Mouse (Mus musculus): Measurements from ENCODE around the gene Srrt. TPM values are rescaled to one million over a fixed set of nuclear protein-coding genes. Genes with fewer than 3 reads are reported as not detected.

Srrt gene
- polyA plus RNA-seq, 1 experiment from 2014 or later, result 124 TPM

Small RNA genes lying within 50 kb of the gene (microRNA-seq; reads per million reads assigned to microRNA genes)
- gene Mir7036 (ENCODE audit: borderline number of aligned reads) (not detected), gene Mir8116 (ENCODE audit: borderline number of aligned reads) (not detected)

Other genes with a start within 250 kb of the Srrt start
- gene Serpine1, start 235.4 kb downstream of the Srrt start, polyA plus RNA-seq (2015; fragmentation: Nextera tagmentation; extraction: Ambion mirVana), result 0.38 and 0.51 TPM in 2 replicates
- 7.8 and 8.5 TPM in 2 replicates for gene Trim56, start 191.5 kb downstream of the Srrt start, polyA plus RNA-seq (2015; fragmentation: Nextera tagmentation; extraction: Ambion mirVana)
- gene Muc3, start 158.4 kb downstream of the Srrt start, polyA plus RNA-seq (2015; fragmentation: Nextera tagmentation; extraction: Ambion mirVana), result 0.09 TPM in 1 of 2 replicates, not detected in the other
- 0.17 and 0.28 TPM in 2 replicates for gene Muc3a, start 95.3 kb downstream of the Srrt start, polyA plus RNA-seq (2015; fragmentation: Nextera tagmentation; extraction: Ambion mirVana)
- gene Ache, start 20.2 kb downstream of the Srrt start, polyA plus RNA-seq (2015; fragmentation: Nextera tagmentation; extraction: Ambion mirVana), result 19.0 and 24.0 TPM in 2 replicates
- 10.9 and 11.0 TPM in 2 replicates for gene Ufsp1, start 13.0 kb downstream of the Srrt start, polyA plus RNA-seq (2015; fragmentation: Nextera tagmentation; extraction: Ambion mirVana)
- gene Trip6, start 6.7 kb upstream of the Srrt start, polyA plus RNA-seq (2015; fragmentation: Nextera tagmentation; extraction: Ambion mirVana), result 112 and 117 TPM in 2 replicates
- gene Slc12a9, start 25.9 kb upstream of the Srrt start, polyA plus RNA-seq (2015; fragmentation: Nextera tagmentation; extraction: Ambion mirVana), result 14.8 and 16.3 TPM in 2 replicates
- gene Ephb4, start 42.4 kb upstream of the Srrt start, polyA plus RNA-seq (2015; fragmentation: Nextera tagmentation; extraction: Ambion mirVana), result 60.2 and 66.1 TPM in 2 replicates
- 0.21 and 0.23 TPM in 2 replicates for gene Zan, start 169.4 kb upstream of the Srrt start, polyA plus RNA-seq (2015; fragmentation: Nextera tagmentation; extraction: Ambion mirVana)
- 45.1 and 45.9 TPM in 2 replicates for gene Pop7, start 194.8 kb upstream of the Srrt start, polyA plus RNA-seq (2015; fragmentation: Nextera tagmentation; extraction: Ambion mirVana)
- gene Gigyf1, start 210.9 kb upstream of the Srrt start, polyA plus RNA-seq (2015; fragmentation: Nextera tagmentation; extraction: Ambion mirVana), result 12.7 and 15.5 TPM in 2 replicates
- not detected in 2 replicates for gene Epo, start 225.6 kb upstream of the Srrt start, polyA plus RNA-seq (2015; fragmentation: Nextera tagmentation; extraction: Ambion mirVana)
- gene Gnb2, start 225.8 kb upstream of the Srrt start, polyA plus RNA-seq (2015; fragmentation: Nextera tagmentation; extraction: Ambion mirVana), result 442 and 451 TPM in 2 replicates
- gene Actl6b, start 245.8 kb upstream of the Srrt start, polyA plus RNA-seq (2015; fragmentation: Nextera tagmentation; extraction: Ambion mirVana), result 1.4 and 2.8 TPM in 2 replicates